Comparison of ENCODE assay signal across 22 mouse cellular contexts in the genomic region with DNA sequence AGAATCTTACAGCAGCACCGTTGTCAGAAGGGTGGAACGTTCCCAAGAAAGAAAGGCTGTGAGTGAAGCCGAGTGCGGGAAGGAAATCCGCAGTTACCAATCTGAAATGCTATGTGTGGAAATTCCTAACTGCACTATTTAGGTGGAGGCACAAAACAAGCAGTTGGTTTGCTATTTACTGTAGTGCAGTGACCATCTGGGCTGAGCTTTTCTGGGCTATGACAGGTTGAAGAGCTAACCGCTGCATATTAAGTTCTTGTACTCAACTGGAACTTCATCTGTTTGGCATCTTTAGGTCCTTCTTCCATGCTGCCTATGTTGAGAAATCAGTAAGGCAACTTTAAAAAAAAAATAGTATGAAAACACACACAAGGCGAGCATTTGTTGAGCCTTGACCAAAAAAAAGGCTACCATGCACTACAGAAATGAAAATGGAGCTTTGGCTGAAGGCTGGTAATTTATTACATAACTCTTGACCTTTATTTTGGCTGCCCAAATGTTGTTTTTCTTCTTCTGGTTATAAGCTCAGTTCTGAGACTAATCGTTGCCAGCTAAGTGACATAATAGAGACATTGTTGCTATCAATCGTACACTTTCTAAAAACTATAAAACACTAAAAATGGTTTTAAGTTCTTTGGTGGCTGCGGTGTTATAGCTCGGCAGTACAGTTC. TPM values are rescaled to one million over a fixed set of nuclear protein-coding genes. Genes with fewer than 3 reads are reported as not detected.
DNase-seq lines count a peak whose midpoint lies in the region; TF ChIP-seq lines count a peak whose summit lies in the region.
"Had no signal": no experiment of that assay in that cellular context is flagged by ENCODE, and none has a peak within 500 bp of the region (broad histone marks: within the 10 kb centered on the region; RNA-seq: fewer than 3 reads in every experiment).

No protein-coding gene starts in this region.

- peak overlapping the region; percentile 65 for H3K27ac ChIP-seq in layer of hippocampus, adult 2 months
- H3K27ac ChIP-seq in brown adipose tissue, adult 24 weeks (replicated peaks; ENCODE audit: low read depth, low read length) = peak overlapping the region; percentile 36; the same call in 1 of the 2 replicates
- H3K27ac ChIP-seq: embryonic facial prominence, embryonic 13.5 days; forebrain, embryonic 13.5 days; hindbrain, embryonic 15.5 days; kidney, embryonic 15.5 days; limb, embryonic 10.5 days had no signal

- H3K4me3 ChIP-seq in layer of hippocampus, adult 2 months = no peak overlapping the region
- no peak overlapping the region for H3K4me3 ChIP-seq in brown adipose tissue, adult 24 weeks (ENCODE audit: insufficient read depth, low read depth, low read length)
- H3K4me3 ChIP-seq: embryonic facial prominence, embryonic 13.5 days; erythroblast, embryonic 14.5 days; forebrain, embryonic 13.5 days; heart, embryonic 12.5 days; hindbrain, embryonic 15.5 days; kidney, embryonic 15.5 days; limb, embryonic 10.5 days had no signal

- no peak for TF ChIP-seq CTCF in layer of hippocampus, adult 2 months (conservative IDR thresholded peaks at IDR 0.05)

- H3K4me1 ChIP-seq in brown adipose tissue, adult 24 weeks (ENCODE audit: control insufficient read depth, insufficient read depth, insufficient read length, low read length) = peaks cover 3% of the 10 kb centered on the region; the same call in 1 of the 2 replicates
- H3K4me1 ChIP-seq: embryonic facial prominence, embryonic 13.5 days; hindbrain, embryonic 15.5 days; kidney, embryonic 15.5 days; limb, embryonic 10.5 days had no signal

- DNase-seq in cerebellum, adult 9-11 months = peak; percentile 30
- no peak for DNase-seq in cerebellum, postnatal 25 days
- DNase-seq in heart, adult 8-10 months (ENCODE audit: low spot score) = peak; percentile 52
- DNase-seq in heart, postnatal 4 days = no peak
- DNase-seq in layer of hippocampus, adult 2 months (ENCODE audit: low spot score in 2 of 2) = no peak
- no peak for DNase-seq in layer of hippocampus, postnatal 25 days (ENCODE audit: extremely low spot score in 1 of 2, low spot score in 1 of 2)
- no peak for DNase-seq in urinary bladder, postnatal 14 days (ENCODE audit: low spot score)
- DNase-seq: adrenal gland, adult 8-10 months; cerebellum, postnatal 36 days; embryo, embryonic 11 days; gastrocnemius, postnatal 25 days; liver; lung, postnatal 10 days; spleen, adult 18-20 months had no signal

RNA-seq across cellular contexts. Expression of a gene that starts 56.2 kb away (rescaled TPM):
- 10 to 100 TPM; 77.8 to 86.8 (median 81.9) TPM for total RNA-seq in heart, adult 8-10 months (2022)
- 100 to 1,000 TPM; 138 to 140 TPM for total RNA-seq in heart, postnatal 4 days (2021)
- 100 to 1,000 TPM; 358 to 386 TPM for total RNA-seq in layer of hippocampus, adult 2 months (2021)
- 100 to 1,000 TPM; 295 to 351 TPM for total RNA-seq in layer of hippocampus, postnatal 25 days (2021)
- 17.9 and 27.0 TPM in 2 replicates for polyA plus RNA-seq in brown adipose tissue, adult 24 weeks (2012; ENCODE audit: insufficient read depth, insufficient read length, missing spikeins)

Comparison
In these comparisons a context has a peak if more than half of its experiments do, and no peak if none do; other contexts are left out.
1. DNase-seq: peak in cerebellum, adult 9-11 months (single experiment) and heart, adult 8-10 months (single experiment); none in cerebellum, postnatal 25 days (0 of 2), heart, postnatal 4 days (single experiment), layer of hippocampus, adult 2 months (0 of 2), layer of hippocampus, postnatal 25 days (0 of 2) and urinary bladder, postnatal 14 days (single experiment).